Mouse (Mus musculus) midbrain, embryonic 14.5 days (tissue): ENCODE measurements around the gene Prl8a8. TPM values are rescaled to one million over a fixed set of nuclear protein-coding genes. Genes with fewer than 3 reads are reported as not detected.

ENCODE experiments used
- ATAC-seq: fragments of 200-750 bp; cut with Nextera tagmentation; 2 replicates; pipeline ENCODE4 v1.8.0; 2017; ENCODE audit warnings: moderate number of reproducible peaks, moderate library complexity; ENCODE audit not compliant: low FRiP score, low TSS enrichment
- DNase-seq: peaks from one replicate; pipeline ENCODE4 v3.0.0-alpha.2; 2015
- H3K27ac ChIP-seq: fragments of 300-500 bp; sonication (generic); replicated peaks from 2 replicates; pipeline ENCODE4 v1.5.1; 2014; ENCODE audit warnings: mild to moderate bottlenecking, low read depth, low read length, moderate library complexity
- H3K27me3 ChIP-seq: fragments of 300-500 bp; sonication (generic); 2 replicates; pipeline ENCODE4 v1.6.1; 2014; ENCODE audit warnings: low read length, control low read depth, mixed read lengths; ENCODE audit not compliant: control insufficient read depth, insufficient read depth
- H3K36me3 ChIP-seq: fragments of 300-500 bp; sonication (generic); 2 replicates; pipeline ENCODE4 v1.6.1; 2014; ENCODE audit warnings: low read length, control low read depth; ENCODE audit not compliant: control insufficient read depth, insufficient read depth
- H3K4me1 ChIP-seq: fragments of 300-500 bp; sonication (generic); 2 replicates; pipeline ENCODE4 v1.6.1; 2014; ENCODE audit warnings: mild to moderate bottlenecking, antibody characterized with exemption, low read length, control low read depth; ENCODE audit not compliant: control insufficient read depth, insufficient read depth
- H3K4me2 ChIP-seq: fragments of 300-500 bp; sonication (generic); 2 replicates; pipeline ENCODE4 v1.6.1; 2014; ENCODE audit warnings: mild to moderate bottlenecking, low read length, moderate library complexity
- H3K4me3 ChIP-seq: fragments of 300-500 bp; sonication (generic); replicated peaks from 2 replicates; pipeline ENCODE4 v1.5.1; 2014; ENCODE audit warnings: low read depth, low read length
- H3K9ac ChIP-seq: fragments of 300-500 bp; sonication (generic); replicated peaks from 2 replicates; pipeline ENCODE4 v1.6.1; 2014; ENCODE audit warnings: mild to moderate bottlenecking, low read length, moderate library complexity
- H3K9me3 ChIP-seq: fragments of 300-500 bp; sonication (generic); 2 replicates; pipeline ENCODE4 v1.6.1; 2016; ENCODE audit warnings: low read length, control low read depth, mixed read lengths; ENCODE audit not compliant: control insufficient read depth
- WGBS: fragments of 180-500 bp; shearing (Covaris S2); extraction: QIAGEN DNeasy Blood & Tissue Kit; methylation state at CpG from one replicate; pipeline ENCODE4 v1.1.7; 2014; 5-methylcytosine and 5-hydroxymethylcytosine counted together
- polyA plus RNA-seq: library from polyadenylated mRNA; unstranded; fragments of >200 nt; fragmentation: Nextera tagmentation; extraction: Ambion mirVana; gene quantifications from 2 replicates; pipeline ENCODE4 v1.2.1, GENCODE M21; 2014

The Prl8a8 gene
- not detected in 2 replicates for polyA plus RNA-seq

DNA sequence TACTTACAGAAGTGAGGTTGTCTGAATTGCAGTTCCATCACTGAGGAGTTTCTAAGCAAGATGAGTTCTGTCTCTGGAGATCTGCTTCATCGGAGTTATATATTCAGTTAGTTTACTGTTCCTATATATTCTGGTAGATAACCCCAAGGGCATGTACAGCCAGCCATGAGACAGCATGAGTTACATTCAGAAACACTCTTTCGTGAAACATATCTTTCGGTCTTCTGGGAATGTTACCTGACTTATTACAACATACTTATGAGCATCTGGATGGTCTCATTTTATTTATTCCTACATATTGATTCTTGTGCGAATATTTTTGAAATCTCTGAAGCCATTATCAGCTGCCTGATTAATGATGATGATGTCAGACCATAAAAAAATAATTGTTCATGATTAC, at the start of gene Prl8a8:
Prl8a8 (minus strand) TSS at position 101 of the 400 bp plus-strand sequence.
- 88% methylated on average over 4 of the region's 4 CpGs for WGBS
- Histone ChIP-seq H3K36me3 (no peaks in the 10 kb centered on the region), H3K9me3 (no peaks in the 10 kb centered on the region), H3K27me3 (no peaks in the 10 kb centered on the region), H3K4me1 (no peaks in the 10 kb centered on the region), H3K9ac (no peak within 1 kb of the TSS), H3K27ac (no peak within 1 kb of the TSS), H3K4me2 (no peak within 1 kb of the TSS), H3K4me3 (no peak within 1 kb of the TSS)
- DNase-seq (no peak), ATAC-seq (no peak)

DNA sequence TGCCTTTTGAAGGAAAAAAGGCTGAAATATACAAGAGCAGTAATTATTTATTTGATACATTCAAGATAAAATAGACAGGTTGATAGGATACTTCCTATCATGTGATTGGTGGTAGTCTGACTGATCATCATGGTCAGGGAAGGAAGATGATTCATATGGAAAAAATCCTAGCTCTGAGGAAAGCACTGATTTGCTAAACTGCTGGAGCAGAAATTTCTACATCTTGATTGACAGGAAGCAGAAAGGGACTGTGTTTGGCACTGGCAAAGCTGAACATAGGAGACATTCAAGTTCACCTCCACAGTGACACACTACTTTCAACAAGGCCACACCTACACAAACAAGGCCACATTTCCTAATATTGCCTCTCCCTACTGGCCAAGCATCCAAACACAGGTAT, 40.3 kb upstream of the Prl8a8 start:
- Histone ChIP-seq H3K27ac (no peak overlapping the region), H3K36me3 (no peaks in the 10 kb centered on the region), H3K27me3 (no peaks in the 10 kb centered on the region), H3K9me3 (no peaks in the 10 kb centered on the region), H3K9ac (no peak overlapping the region), H3K4me1 (no peaks in the 10 kb centered on the region), H3K4me2 (no peak overlapping the region), H3K4me3 (no peak overlapping the region)
- no peak for ATAC-seq
- no peak for DNase-seq

DNA sequence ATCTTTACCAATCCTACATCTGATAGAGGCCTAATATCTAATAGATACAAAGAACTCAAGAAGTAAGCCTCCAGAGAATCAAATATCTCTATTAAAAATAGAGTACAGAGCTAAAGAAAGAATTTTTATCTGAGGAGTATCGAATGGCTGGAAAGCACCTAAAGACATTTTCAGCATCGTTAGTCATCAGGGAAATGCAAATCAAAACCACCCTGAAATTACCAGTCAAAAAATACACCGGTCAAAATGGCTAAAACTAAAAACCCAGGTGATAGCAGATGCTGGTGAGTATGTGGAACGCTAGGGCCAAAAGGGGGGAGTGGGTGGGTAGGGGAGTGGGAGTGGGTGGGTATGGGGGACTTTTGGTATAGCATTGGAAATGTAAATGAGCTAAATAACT, 10.1 kb upstream of the Prl8a8 start:
- H3K4me3 ChIP-seq = no peak overlapping the region
- no peak for DNase-seq
- H3K27ac ChIP-seq = no peak overlapping the region
- ATAC-seq = no peak
- H3K36me3 ChIP-seq = no peaks in the 10 kb centered on the region
- H3K9ac ChIP-seq = no peak overlapping the region
- no peak overlapping the region for H3K4me2 ChIP-seq
- no peaks in the 10 kb centered on the region for H3K4me1 ChIP-seq
- no peaks in the 10 kb centered on the region for H3K27me3 ChIP-seq
- H3K9me3 ChIP-seq = no peaks in the 10 kb centered on the region
- 84% methylated on average over 4 of the region's 4 CpGs for WGBS

DNA sequence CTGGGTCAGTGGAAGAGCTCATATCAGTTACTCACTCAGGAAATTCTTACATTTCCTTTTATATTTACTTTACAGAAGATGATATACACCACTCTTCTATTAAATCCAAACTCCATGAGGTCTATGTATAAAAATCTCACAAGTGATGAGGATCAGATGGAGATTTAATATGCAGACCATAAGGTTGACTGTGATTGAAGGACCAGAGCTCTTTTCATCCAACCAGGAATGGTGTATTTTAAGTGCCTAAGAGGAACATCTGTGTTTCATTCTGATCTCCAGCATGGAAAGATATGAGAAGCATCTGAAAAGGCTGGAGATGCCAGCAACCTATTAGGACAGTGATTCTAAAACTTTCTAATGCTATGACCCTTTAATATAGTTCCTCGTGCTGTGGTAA, 5.4 kb downstream of the Prl8a8 start:
- H3K9ac ChIP-seq = no peak overlapping the region
- no peaks in the 10 kb centered on the region for H3K9me3 ChIP-seq
- H3K27me3 ChIP-seq = no peaks in the 10 kb centered on the region
- no peak for DNase-seq
- no peak overlapping the region for H3K4me3 ChIP-seq
- no peaks in the 10 kb centered on the region for H3K36me3 ChIP-seq
- no peak for ATAC-seq
- H3K27ac ChIP-seq = no peak overlapping the region
- no peak overlapping the region for H3K4me2 ChIP-seq
- H3K4me1 ChIP-seq = no peaks in the 10 kb centered on the region
- WGBS = 98% methylated on average over 1 of the region's 1 CpGs

Other genes with a start within 250 kb of the Prl8a8 start
- gene Prl6a1, start 200.6 kb downstream of the Prl8a8 start, polyA plus RNA-seq = not detected in 2 replicates
- not detected in 2 replicates for gene Prl8a2, start 167.5 kb downstream of the Prl8a8 start, polyA plus RNA-seq
- gene Prl2b1, start 122.4 kb downstream of the Prl8a8 start, polyA plus RNA-seq = not detected in 2 replicates
- not detected in 2 replicates for gene Prl8a6, start 74.5 kb downstream of the Prl8a8 start, polyA plus RNA-seq
- gene Prl8a9, start 51.4 kb upstream of the Prl8a8 start, polyA plus RNA-seq = not detected in 2 replicates
- not detected in 2 replicates for gene Prl8a1, start 69.0 kb upstream of the Prl8a8 start, polyA plus RNA-seq
- not detected in 2 replicates for gene Prl7b1, start 97.4 kb upstream of the Prl8a8 start, polyA plus RNA-seq
- not detected in 2 replicates for gene Prl7a1, start 129.3 kb upstream of the Prl8a8 start, polyA plus RNA-seq
- not detected in 2 replicates for gene Prl7a2, start 154.8 kb upstream of the Prl8a8 start, polyA plus RNA-seq
- not detected in 2 replicates for gene Prl7d1, start 203.5 kb upstream of the Prl8a8 start, polyA plus RNA-seq